Mouse (Mus musculus): ENCODE data around the gene Klhdc4. TPM values are rescaled to one million over a fixed set of nuclear protein-coding genes. Genes with fewer than 3 reads are reported as not detected.

Gene Klhdc4
- polyA plus RNA-seq, 1 experiment from 2014 or later: 44.3 TPM

DNA sequence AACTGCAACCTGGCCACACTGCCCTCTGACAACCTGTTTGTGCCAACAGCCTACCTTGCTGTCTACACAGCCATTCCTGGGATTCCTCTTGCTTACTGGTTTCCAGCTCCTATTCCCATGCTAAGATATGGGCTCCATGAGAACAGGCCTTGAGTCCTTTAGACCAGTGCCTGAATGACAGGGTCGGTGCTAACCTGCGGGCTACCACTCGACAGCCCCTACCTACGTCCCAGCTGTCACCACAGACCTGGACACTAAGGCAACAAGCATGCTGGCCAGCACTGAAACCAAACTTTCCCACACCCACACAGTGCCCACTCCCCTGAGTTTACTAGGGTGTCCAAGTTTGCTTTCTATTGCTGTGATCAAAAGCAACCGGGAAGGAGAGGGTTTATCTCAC is 1.6 kb downstream of the Klhdc4 start:
- H3K36me3 ChIP-seq (ENCODE audit: poor library complexity, severe bottlenecking): no peaks in the 10 kb centered on the region
- no peaks in the 10 kb centered on the region for H3K9me3 ChIP-seq (replicated peaks)
- 95% methylated on average over 5 of the region's 5 CpGs for WGBS
- H3K4me1 ChIP-seq: peaks cover 19% of the 10 kb centered on the region
- no peak overlapping the region for H3K27ac ChIP-seq
- peak overlapping the region; percentile 91; the same call in 1 of the 2 replicates for H3K4me3 ChIP-seq
- H3K9ac ChIP-seq: no peak overlapping the region
- no peak for ATAC-seq
- peak overlapping the region; percentile 97 for H3K4me2 ChIP-seq
- 0 out of 2 replicates have a peak, but pooled peaks cover 2% of the 10 kb centered on the region for H3K27me3 ChIP-seq

DNA sequence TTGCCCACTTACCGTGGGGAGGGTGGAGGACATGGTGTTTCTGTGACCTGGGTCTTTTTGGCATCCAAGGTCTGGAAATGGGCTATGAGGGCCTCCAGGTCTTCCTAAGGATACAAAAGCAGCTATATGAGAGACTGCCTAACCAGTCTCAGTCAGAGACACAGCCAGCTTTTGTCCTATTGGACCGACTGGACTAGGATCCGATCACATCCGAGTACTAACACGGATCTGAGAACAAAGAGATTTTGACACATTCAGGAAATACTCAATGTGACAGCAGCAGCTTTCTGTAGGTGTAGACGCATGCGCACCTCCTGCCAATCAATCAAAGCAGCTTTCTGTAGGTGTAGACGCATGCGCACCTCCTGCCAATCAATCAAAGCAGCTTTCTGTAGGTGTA is 7.6 kb downstream of the Klhdc4 start:
- H3K27me3 ChIP-seq: no peaks in the 10 kb centered on the region
- H3K4me1 ChIP-seq: no peaks in the 10 kb centered on the region
- no peak overlapping the region for H3K4me3 ChIP-seq
- no peak overlapping the region for H3K27ac ChIP-seq
- no peak overlapping the region for H3K4me2 ChIP-seq
- ATAC-seq: no peak
- 91% methylated on average over 9 of the region's 9 CpGs for WGBS
- H3K36me3 ChIP-seq (ENCODE audit: poor library complexity, severe bottlenecking): peaks cover 39% of the 10 kb centered on the region
- no peaks in the 10 kb centered on the region for H3K9me3 ChIP-seq (replicated peaks)
- no peak overlapping the region for H3K9ac ChIP-seq

DNA sequence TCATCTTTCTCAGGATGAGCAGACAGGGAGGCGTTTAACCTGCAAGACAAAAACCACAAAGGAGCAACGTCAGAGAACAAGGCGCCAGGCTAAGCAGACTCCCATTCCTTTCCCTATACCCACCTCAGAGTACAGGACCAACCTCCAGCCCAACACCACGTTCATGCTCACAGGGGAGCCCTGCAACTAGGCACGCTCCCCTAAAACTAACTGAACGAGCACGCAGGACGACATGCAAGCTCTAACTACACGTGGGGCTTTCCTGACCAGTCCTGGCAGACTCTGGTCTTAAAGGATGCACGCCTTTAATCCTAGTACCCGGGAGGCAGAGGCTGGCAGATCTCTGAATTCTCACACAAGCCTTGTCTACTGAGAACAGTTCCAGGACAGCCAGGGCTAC is 8.0 kb downstream of the Klhdc4 start:
- H3K4me1 ChIP-seq: no peaks in the 10 kb centered on the region
- H3K27me3 ChIP-seq: no peaks in the 10 kb centered on the region
- WGBS: 90% methylated on average over 11 of the region's 11 CpGs
- ATAC-seq: no peak
- peaks cover 41% of the 10 kb centered on the region for H3K36me3 ChIP-seq (ENCODE audit: poor library complexity, severe bottlenecking)
- H3K9me3 ChIP-seq (replicated peaks): no peaks in the 10 kb centered on the region
- H3K4me3 ChIP-seq: no peak overlapping the region
- H3K27ac ChIP-seq: no peak overlapping the region
- no peak overlapping the region for H3K9ac ChIP-seq
- no peak overlapping the region for H3K4me2 ChIP-seq

DNA sequence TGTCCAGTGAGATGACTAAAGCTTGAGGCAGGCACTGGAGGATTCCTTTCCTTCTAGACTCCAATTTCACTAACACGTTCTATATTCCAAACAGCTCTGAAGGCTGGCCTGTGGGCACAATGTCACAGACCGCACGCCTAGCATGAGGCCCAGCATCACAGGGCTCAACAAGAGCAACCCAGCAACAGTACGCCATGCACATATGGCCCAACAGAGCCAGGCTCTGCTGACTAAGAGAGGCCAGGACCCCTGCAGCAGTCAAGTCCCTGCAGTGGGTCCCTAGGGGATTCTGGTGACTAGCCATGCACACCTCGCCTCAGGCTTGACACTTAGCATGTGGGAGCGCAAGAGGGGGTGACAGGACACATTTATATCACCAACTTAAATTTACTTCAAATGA is 8.5 kb downstream of the Klhdc4 start:
- Histone ChIP-seq H3K4me2 (no peak overlapping the region), H3K4me3 (no peak overlapping the region), H3K27me3 (no peaks in the 10 kb centered on the region), H3K36me3 (ENCODE audit: poor library complexity, severe bottlenecking) (peaks cover 46% of the 10 kb centered on the region), H3K9ac (no peak overlapping the region), H3K27ac (no peak overlapping the region), H3K9me3 (replicated peaks) (no peaks in the 10 kb centered on the region), H3K4me1 (no peaks in the 10 kb centered on the region)
- ATAC-seq: no peak
- WGBS: 96% methylated on average over 6 of the region's 6 CpGs

DNA sequence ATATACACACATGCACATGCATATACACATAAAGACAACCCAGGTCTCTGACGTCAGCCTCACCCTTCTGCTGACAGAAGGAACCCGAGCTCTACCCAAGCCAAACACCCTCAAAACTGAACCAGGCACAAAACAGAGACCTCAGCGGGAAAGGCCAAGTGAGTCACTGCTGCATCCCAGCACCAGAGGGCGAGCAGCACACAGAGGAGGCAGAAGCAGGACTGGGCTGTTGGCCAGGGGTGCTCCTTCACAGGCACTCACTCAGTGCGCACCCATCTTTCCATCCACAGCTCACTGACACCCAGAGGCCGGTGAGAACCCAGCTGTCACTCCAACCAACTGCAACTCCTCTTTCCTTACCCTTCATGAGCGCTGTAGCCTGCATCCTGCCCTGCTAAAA is 11.1 kb downstream of the Klhdc4 start:
- Histone ChIP-seq H3K36me3 (ENCODE audit: poor library complexity, severe bottlenecking) (peaks cover 71% of the 10 kb centered on the region), H3K27ac (no peak overlapping the region), H3K4me1 (no peaks in the 10 kb centered on the region), H3K4me2 (no peak overlapping the region), H3K9ac (no peak overlapping the region), H3K9me3 (replicated peaks) (no peaks in the 10 kb centered on the region), H3K4me3 (no peak overlapping the region), H3K27me3 (no peaks in the 10 kb centered on the region)
- 78% methylated on average over 7 of the region's 7 CpGs for WGBS
- no peak for ATAC-seq

DNA sequence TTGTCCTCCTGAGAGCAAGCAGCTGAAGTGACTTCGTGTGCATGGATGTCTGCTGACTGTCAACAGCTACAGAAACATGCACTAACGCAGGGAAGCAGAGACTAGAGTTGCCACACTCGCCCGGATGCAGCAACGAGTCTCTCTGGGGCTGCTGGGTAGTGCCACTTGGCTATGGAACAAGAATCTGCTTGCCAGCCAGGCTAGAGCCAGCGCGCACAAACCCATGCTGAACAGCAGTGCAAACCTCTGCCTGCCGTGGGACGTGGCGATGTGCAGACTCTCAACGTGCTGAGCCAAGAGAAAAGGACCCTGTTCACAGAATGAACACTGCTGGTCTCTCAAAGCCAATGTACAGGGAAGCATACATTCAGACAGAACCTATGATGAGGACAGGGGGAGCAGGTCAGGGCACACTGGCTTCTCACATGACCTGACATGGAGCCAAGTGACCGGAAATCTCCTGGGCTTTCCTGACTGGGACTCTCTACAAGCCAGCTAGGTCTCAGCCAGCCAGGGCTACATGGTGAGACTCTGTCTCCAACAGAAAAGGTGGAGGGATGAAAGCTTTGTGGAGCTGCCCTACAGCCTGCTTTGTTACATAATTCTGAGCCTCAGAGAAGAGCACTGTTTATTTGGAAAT is 17.3 kb downstream of the Klhdc4 start:
- WGBS: 96% methylated on average over 12 of the region's 12 CpGs
- Histone ChIP-seq H3K36me3 (ENCODE audit: poor library complexity, severe bottlenecking) (peaks cover 75% of the 10 kb centered on the region), H3K4me1 (no peaks in the 10 kb centered on the region), H3K9ac (no peak overlapping the region), H3K27me3 (no peaks in the 10 kb centered on the region), H3K4me3 (no peak overlapping the region), H3K27ac (no peak overlapping the region), H3K9me3 (replicated peaks) (no peaks in the 10 kb centered on the region), H3K4me2 (no peak overlapping the region)
- ATAC-seq: no peak

DNA sequence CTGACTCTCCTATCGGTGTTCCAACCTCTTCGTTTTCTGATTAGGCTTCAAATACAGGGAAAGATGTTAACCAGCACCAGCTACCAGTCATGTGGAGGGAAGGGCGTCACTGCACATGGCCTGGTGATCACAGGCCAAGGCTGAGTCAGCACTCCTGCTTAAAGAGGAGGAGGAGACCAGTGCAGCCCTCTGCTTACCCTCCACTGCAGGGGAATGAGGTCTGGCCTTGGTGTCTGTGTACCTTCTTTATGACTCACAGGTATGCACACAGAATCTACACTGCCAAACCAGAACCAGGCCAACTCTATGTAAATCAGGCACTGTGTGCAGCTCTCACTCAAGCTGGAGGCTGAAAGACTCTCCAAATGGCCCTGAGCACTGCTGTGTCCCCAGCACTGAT is 17.9 kb downstream of the Klhdc4 start:
- 94% methylated on average over 3 of the region's 3 CpGs for WGBS
- Histone ChIP-seq H3K9ac (no peak overlapping the region), H3K4me1 (no peaks in the 10 kb centered on the region), H3K4me3 (no peak overlapping the region), H3K27ac (no peak overlapping the region), H3K4me2 (no peak overlapping the region), H3K9me3 (replicated peaks) (no peaks in the 10 kb centered on the region), H3K27me3 (no peaks in the 10 kb centered on the region), H3K36me3 (ENCODE audit: poor library complexity, severe bottlenecking) (peaks cover 77% of the 10 kb centered on the region)
- no peak for ATAC-seq

DNA sequence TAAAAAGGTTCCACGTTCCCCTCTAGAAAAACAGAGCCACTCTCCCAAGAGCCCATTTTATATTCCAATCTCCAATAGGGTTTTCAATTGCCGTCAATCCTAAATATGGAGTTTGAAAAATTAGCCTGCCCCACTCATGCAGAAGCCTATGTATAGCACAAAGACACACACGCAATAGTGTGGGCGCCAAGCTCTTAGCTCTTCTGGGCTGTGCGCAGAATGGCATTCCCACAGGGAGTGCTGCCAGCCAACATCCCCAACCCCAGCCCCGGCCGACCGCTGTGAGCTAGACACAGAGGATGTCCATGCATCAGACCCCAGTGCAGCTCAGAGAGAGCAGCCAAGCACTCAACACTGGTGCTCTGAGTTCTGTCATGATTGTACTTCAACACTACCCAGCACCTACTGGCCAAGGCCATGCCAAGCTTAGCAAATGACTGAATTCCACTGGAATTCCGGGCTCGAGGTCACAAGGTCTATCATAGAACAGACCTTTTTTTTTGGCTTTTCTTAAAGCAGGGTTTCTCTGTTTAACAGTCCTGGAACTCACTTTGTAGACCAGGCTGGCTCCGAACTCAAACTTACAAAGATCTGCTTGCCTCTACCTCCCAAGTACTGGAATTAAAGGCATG is 19.7 kb downstream of the Klhdc4 start:
- H3K4me3 ChIP-seq: no peak overlapping the region
- no peak overlapping the region for H3K27ac ChIP-seq
- no peak for ATAC-seq
- H3K27me3 ChIP-seq: no peaks in the 10 kb centered on the region
- H3K9ac ChIP-seq: no peak overlapping the region
- WGBS: 92% methylated on average over 11 of the region's 11 CpGs
- peaks cover 77% of the 10 kb centered on the region for H3K36me3 ChIP-seq (ENCODE audit: poor library complexity, severe bottlenecking)
- H3K9me3 ChIP-seq (replicated peaks): no peaks in the 10 kb centered on the region
- H3K4me1 ChIP-seq: no peaks in the 10 kb centered on the region
- no peak overlapping the region for H3K4me2 ChIP-seq

DNA sequence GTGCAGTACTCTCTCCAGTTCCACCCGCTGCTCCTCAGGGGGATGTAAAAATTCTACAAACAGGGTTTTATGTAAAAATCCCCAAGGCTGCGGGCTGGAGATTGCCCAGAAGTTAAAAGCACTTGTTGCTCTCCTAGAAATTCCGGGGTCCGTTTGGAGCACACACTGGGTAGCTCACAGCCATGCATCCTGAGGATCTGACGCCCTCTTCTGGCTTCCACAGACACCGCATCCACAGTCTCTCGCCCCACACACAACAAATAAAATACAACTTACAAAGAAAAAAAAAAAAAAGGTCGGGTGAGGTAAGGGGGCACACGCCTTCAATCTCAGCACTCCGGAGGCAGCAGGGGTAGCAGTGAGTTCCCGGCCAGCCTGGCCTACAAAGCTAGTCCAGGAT is 21.3 kb downstream of the Klhdc4 start:
- peaks cover 77% of the 10 kb centered on the region for H3K36me3 ChIP-seq (ENCODE audit: poor library complexity, severe bottlenecking)

DNA sequence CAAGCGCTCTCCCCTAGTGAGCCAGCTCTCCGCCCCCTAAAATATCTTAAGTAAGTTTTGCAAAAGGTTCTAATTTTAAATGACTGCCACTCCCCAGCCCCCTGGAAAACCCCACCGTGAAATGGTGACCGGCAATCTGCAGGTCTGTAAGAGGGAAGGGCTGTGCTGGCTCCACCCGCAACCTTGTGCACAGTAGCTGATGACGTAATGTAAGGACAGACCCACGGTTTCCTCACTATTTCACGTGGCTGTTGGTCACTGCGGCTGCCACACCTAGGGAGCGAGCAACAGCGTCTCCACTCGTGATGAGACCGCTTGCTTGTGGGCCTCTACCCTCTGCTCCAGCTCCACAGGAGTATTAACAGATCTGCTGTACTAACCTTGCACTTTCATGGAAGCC is 23.2 kb downstream of the Klhdc4 start:
- Histone ChIP-seq H3K4me2 (no peak overlapping the region), H3K4me3 (no peak overlapping the region), H3K4me1 (no peaks in the 10 kb centered on the region), H3K9ac (no peak overlapping the region), H3K27me3 (no peaks in the 10 kb centered on the region), H3K36me3 (ENCODE audit: poor library complexity, severe bottlenecking) (peaks cover 72% of the 10 kb centered on the region), H3K27ac (no peak overlapping the region), H3K9me3 (replicated peaks) (no peaks in the 10 kb centered on the region)
- 95% methylated on average over 13 of the region's 13 CpGs for WGBS
- ATAC-seq: no peak

More for the DNA sequence above, 21.3 kb downstream of the Klhdc4 start:
- Histone ChIP-seq H3K4me1 (no peaks in the 10 kb centered on the region), H3K4me2 (no peak overlapping the region), H3K9ac (no peak overlapping the region), H3K4me3 (no peak overlapping the region), H3K27me3 (no peaks in the 10 kb centered on the region), H3K27ac (no peak overlapping the region), H3K9me3 (replicated peaks) (no peaks in the 10 kb centered on the region)
- 77% methylated on average over 11 of the region's 11 CpGs for WGBS
- no peak for ATAC-seq

DNA sequence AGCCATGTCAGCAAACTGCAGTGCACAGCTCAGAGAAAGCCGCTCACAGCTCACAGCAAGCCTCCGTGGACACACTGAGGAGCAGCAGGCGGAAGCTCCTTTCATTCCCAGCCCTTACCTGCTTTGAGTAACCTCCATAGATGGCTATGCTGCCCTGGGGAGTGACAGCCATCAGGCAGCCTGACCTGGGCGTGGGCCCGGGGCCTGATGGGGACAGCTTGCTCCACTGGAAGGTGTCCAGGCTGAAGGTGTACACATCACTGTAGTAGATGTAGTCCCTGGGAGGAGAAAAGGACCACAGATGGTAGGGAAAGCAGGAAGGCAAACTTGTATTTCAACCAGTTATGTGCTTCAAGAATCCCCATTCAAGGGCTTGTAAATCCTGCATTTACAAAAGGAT is 24.5 kb downstream of the Klhdc4 start:
- H3K4me1 ChIP-seq: no peaks in the 10 kb centered on the region
- H3K9ac ChIP-seq: no peak overlapping the region
- no peak overlapping the region for H3K27ac ChIP-seq
- no peak overlapping the region for H3K4me2 ChIP-seq
- H3K36me3 ChIP-seq (ENCODE audit: poor library complexity, severe bottlenecking): peaks cover 74% of the 10 kb centered on the region
- 94% methylated on average over 5 of the region's 5 CpGs for WGBS
- H3K4me3 ChIP-seq: no peak overlapping the region
- no peaks in the 10 kb centered on the region for H3K27me3 ChIP-seq
- no peak for ATAC-seq
- no peaks in the 10 kb centered on the region for H3K9me3 ChIP-seq (replicated peaks)

DNA sequence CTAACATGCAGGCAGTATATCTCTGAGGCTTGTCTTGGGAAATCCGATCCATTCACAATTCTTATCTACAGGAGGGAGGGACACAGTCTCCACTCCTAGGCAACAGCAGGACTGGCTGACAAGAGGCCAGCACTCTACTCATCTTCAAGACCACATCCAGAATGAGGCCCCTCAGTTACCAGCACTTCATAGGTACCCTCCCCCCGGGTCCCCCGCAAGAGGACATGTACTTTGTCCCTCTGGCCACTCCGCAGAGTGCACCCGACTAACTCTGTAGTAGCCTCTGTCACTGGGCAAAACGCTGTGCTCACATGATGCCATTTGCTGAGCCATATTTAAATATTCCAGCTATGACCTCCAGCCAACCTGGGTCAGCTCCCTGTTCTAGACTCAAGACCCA is 31.0 kb downstream of the Klhdc4 start:
- H3K4me3 ChIP-seq: no peak overlapping the region
- H3K9me3 ChIP-seq (replicated peaks): no peaks in the 10 kb centered on the region
- no peak overlapping the region for H3K9ac ChIP-seq
- no peak overlapping the region for H3K27ac ChIP-seq
- WGBS: 95% methylated on average over 6 of the region's 6 CpGs
- ATAC-seq: no peak
- H3K4me2 ChIP-seq: no peak overlapping the region
- H3K27me3 ChIP-seq: no peaks in the 10 kb centered on the region
- no peaks in the 10 kb centered on the region for H3K4me1 ChIP-seq
- peaks cover 89% of the 10 kb centered on the region for H3K36me3 ChIP-seq (ENCODE audit: poor library complexity, severe bottlenecking)

DNA sequence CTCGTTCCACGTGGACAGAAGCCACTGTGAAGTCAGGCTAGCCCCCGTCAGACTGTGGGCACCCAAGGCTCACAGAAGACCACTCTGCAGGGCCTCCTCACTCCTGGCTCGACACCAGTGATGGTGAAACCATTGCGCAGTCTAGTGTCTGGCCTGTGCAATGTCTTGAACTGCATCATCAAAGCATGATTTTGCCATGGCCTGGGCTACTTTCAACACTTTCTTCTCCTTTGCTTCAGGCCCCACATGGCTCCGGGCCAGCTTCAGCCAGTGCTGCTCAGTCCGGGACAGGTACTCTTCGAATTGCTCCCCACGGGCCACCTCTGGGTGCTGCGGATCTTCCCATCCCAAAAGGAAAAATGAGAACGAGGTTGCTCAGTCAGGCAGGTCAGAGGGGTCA is 33.0 kb downstream of the Klhdc4 start:
- WGBS: 91% methylated on average over 11 of the region's 11 CpGs
- no peak for ATAC-seq
- Histone ChIP-seq H3K4me3 (no peak overlapping the region), H3K9me3 (replicated peaks) (no peaks in the 10 kb centered on the region), H3K27ac (no peak overlapping the region), H3K36me3 (ENCODE audit: poor library complexity, severe bottlenecking) (peaks cover 78% of the 10 kb centered on the region), H3K4me2 (no peak overlapping the region), H3K9ac (no peak overlapping the region), H3K27me3 (no peaks in the 10 kb centered on the region), H3K4me1 (no peaks in the 10 kb centered on the region)
